Mouse (Mus musculus) ES-Bruce4 (cell line): ENCODE data around the gene Rnf144b. TPM values are rescaled to one million over a fixed set of nuclear protein-coding genes. Genes with fewer than 3 reads are reported as not detected.
A peak's percentile ranks its signal among the peaks of the same experiment; 100 is the strongest.

Experiments used
- H3K27ac ChIP-seq: 2 replicates; pipeline ENCODE4 v1.5.1; 2012; ENCODE audit warnings: low read length, inconsistent platforms; ENCODE audit not compliant: insufficient read depth
- H3K27me3 ChIP-seq: 2 replicates; pipeline ENCODE4 v1.6.1; 2012; ENCODE audit warnings: mild to moderate bottlenecking, low read length, inconsistent platforms; ENCODE audit not compliant: control insufficient read depth, poor library complexity, insufficient read depth, severe bottlenecking
- H3K36me3 ChIP-seq: 2 replicates; pipeline ENCODE4 v1.6.1; 2012; ENCODE audit warnings: inconsistent platforms, mild to moderate bottlenecking, low read length, moderate library complexity; ENCODE audit not compliant: control insufficient read depth, poor library complexity, insufficient read depth, severe bottlenecking
- H3K4me1 ChIP-seq: one replicate; pipeline ENCODE4 v1.8.1; 2011; ENCODE audit warnings: low read length; ENCODE audit not compliant: control insufficient read depth, insufficient read depth
- H3K4me3 ChIP-seq: 2 replicates; pipeline ENCODE4 v1.5.1; 2011; ENCODE audit warnings: low read depth, mild to moderate bottlenecking, low read length
- H3K9ac ChIP-seq: 2 replicates; pipeline ENCODE4 v1.6.1; 2012; ENCODE audit warnings: low read depth, mild to moderate bottlenecking, inconsistent platforms; ENCODE audit not compliant: poor library complexity, severe bottlenecking
- H3K9me3 ChIP-seq: replicated peaks from 2 replicates; pipeline ENCODE4 v1.6.1; 2012; ENCODE audit warnings: mild to moderate bottlenecking, low read length, inconsistent platforms; ENCODE audit not compliant: control insufficient read depth, poor library complexity, insufficient read depth, severe bottlenecking
- CTCF ChIP-seq: IDR thresholded peaks from one replicate; pipeline ENCODE4 v1.8.1; 2011; ENCODE audit warnings: low read depth, low read length
- EP300 ChIP-seq: IDR thresholded peaks from 2 replicates; pipeline ENCODE4 v1.6.1; 2011; ENCODE audit warnings: low read depth, low read length; ENCODE audit not compliant: insufficient read depth
- POLR2A ChIP-seq: IDR thresholded peaks from one replicate; pipeline ENCODE4 v1.8.1; 2011; ENCODE audit warnings: low read length; ENCODE audit not compliant: insufficient read depth
- polyA plus RNA-seq: library from polyadenylated mRNA; stranded (reverse); fragments of >200 nt; gene quantifications from 2 replicates; pipeline ENCODE4 v1.2.4, GENCODE M21; 2011; ENCODE audit warnings: low read depth; ENCODE audit not compliant: missing spikeins, insufficient read depth, insufficient read length

Rnf144b gene
- polyA plus RNA-seq, 1 experiment, result 1.6 TPM

- no peak overlapping the region for H3K9ac ChIP-seq
- TF ChIP-seq POLR2A (no peak), CTCF (no peak), EP300 (no peak)
Observed at GRCm38 (mm10) chr13:47183771-47184170, 61.3 kb downstream of the Rnf144b start.

GRCm38 (mm10) chr13:47187836-47188235 is 65.4 kb downstream of the Rnf144b start:
- peaks cover 2% of the 10 kb centered on the region; the same call in 1 of the 2 replicates for H3K27me3 ChIP-seq
- no peaks in the 10 kb centered on the region for H3K4me1 ChIP-seq
- H3K36me3 ChIP-seq, result no peaks in the 10 kb centered on the region
- no peak overlapping the region for H3K27ac ChIP-seq
- TF ChIP-seq EP300 (no peak), CTCF (no peak)
- no peak overlapping the region for H3K4me3 ChIP-seq
- no peaks in the 10 kb centered on the region for H3K9me3 ChIP-seq
- H3K9ac ChIP-seq, result no peak overlapping the region

More at GRCm38 (mm10) chr13:47183771-47184170, 61.3 kb downstream of the Rnf144b start:
- Histone ChIP-seq H3K36me3 (no peaks in the 10 kb centered on the region), H3K9me3 (no peaks in the 10 kb centered on the region), H3K4me1 (no peaks in the 10 kb centered on the region), H3K27ac (no peak overlapping the region), H3K4me3 (no peak overlapping the region), H3K27me3 (peaks cover 2% of the 10 kb centered on the region; the same call in 1 of the 2 replicates)

- Histone ChIP-seq H3K36me3 (no peaks in the 10 kb centered on the region), H3K4me1 (no peaks in the 10 kb centered on the region), H3K27ac (no peak overlapping the region), H3K27me3 (peaks cover 2% of the 10 kb centered on the region; the same call in 1 of the 2 replicates), H3K4me3 (no peak overlapping the region), H3K9me3 (no peaks in the 10 kb centered on the region), H3K9ac (no peak overlapping the region)
- TF ChIP-seq POLR2A (no peak), CTCF (no peak), EP300 (no peak)
Observed at GRCm38 (mm10) chr13:47189971-47190370, 67.5 kb downstream of the Rnf144b start.

- H3K27me3 ChIP-seq, result no peaks in the 10 kb centered on the region
- H3K4me1 ChIP-seq, result no peaks in the 10 kb centered on the region
- no peaks in the 10 kb centered on the region for H3K36me3 ChIP-seq
- no peak overlapping the region for H3K9ac ChIP-seq
- H3K27ac ChIP-seq, result no peak overlapping the region
- H3K9me3 ChIP-seq, result no peaks in the 10 kb centered on the region
- no peak overlapping the region for H3K4me3 ChIP-seq
- TF ChIP-seq CTCF (no peak), POLR2A (no peak), EP300 (no peak)
Observed at GRCm38 (mm10) chr13:47192200-47192599, 69.7 kb downstream of the Rnf144b start.

- Histone ChIP-seq H3K4me3 (no peak overlapping the region), H3K9ac (no peak overlapping the region), H3K27me3 (no peaks in the 10 kb centered on the region), H3K9me3 (no peaks in the 10 kb centered on the region), H3K4me1 (no peaks in the 10 kb centered on the region), H3K36me3 (no peaks in the 10 kb centered on the region), H3K27ac (no peak overlapping the region)
- no peak for TF ChIP-seq POLR2A
- TF ChIP-seq CTCF, result no peak
- TF ChIP-seq EP300, result no peak
Observed at GRCm38 (mm10) chr13:47192771-47193170, 70.3 kb downstream of the Rnf144b start.

GRCm38 (mm10) chr13:47193326-47194153 is 71.1 kb downstream of the Rnf144b start:
- Histone ChIP-seq H3K9ac (peak overlapping the region; percentile 3; the same call in 1 of the 2 replicates), H3K9me3 (no peaks in the 10 kb centered on the region), H3K4me3 (peak overlapping the region; percentile 44), H3K36me3 (no peaks in the 10 kb centered on the region), H3K4me1 (no peaks in the 10 kb centered on the region), H3K27me3 (no peaks in the 10 kb centered on the region), H3K27ac (no peak overlapping the region)
- TF ChIP-seq CTCF, result no peak
- no peak for TF ChIP-seq POLR2A
- TF ChIP-seq EP300, result no peak
